Mouse (Mus musculus) gastrocnemius, postnatal 14 days (tissue): ENCODE data around the gene Pbx1. TPM values are rescaled to one million over a fixed set of nuclear protein-coding genes. Genes with fewer than 3 reads are reported as not detected.

ENCODE experiments used
- DNase-seq: peaks from one replicate; pipeline ENCODE4 v3.0.0; 2021; ENCODE audit warnings: mixed read lengths
- intact Hi-C: fragments of 180-260 bp; cut with DNase I; formaldehyde crosslinking; loops from one replicate; pipeline ENCODE4 v1.15.1; 2025; ENCODE audit warnings: low total_unique reads
- total RNA-seq, 2 experiments: library from RNA; stranded (reverse); gene quantifications; 2 replicates each; pipeline ENCODE4 v1.2.3; 2021

Pbx1 gene
- total RNA-seq, 2 experiments from 2014 or later, result 20.3 to 23.0 TPM

DNA sequence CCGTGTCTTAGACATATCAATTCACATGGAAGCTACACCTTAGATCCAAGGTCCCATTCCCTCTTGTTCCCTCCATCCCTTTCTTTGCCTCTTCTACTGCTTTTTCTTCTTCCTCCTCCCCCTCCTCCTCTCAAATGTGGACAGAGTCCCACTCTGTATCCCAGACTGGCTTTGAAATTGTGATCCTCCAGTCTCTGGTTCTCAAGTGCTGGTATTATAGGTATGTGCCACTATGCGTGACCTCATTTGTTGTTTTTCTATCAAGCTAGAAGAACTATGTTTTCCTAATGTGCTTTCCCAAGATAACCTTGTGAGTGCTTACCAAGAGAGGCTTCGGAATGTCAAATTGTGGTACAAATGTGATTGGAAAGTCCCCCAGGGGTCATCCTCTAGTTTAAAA is 267.1 kb downstream of the Pbx1 start:
- no peak for DNase-seq
- intact Hi-C loops, result no loop called here

DNA sequence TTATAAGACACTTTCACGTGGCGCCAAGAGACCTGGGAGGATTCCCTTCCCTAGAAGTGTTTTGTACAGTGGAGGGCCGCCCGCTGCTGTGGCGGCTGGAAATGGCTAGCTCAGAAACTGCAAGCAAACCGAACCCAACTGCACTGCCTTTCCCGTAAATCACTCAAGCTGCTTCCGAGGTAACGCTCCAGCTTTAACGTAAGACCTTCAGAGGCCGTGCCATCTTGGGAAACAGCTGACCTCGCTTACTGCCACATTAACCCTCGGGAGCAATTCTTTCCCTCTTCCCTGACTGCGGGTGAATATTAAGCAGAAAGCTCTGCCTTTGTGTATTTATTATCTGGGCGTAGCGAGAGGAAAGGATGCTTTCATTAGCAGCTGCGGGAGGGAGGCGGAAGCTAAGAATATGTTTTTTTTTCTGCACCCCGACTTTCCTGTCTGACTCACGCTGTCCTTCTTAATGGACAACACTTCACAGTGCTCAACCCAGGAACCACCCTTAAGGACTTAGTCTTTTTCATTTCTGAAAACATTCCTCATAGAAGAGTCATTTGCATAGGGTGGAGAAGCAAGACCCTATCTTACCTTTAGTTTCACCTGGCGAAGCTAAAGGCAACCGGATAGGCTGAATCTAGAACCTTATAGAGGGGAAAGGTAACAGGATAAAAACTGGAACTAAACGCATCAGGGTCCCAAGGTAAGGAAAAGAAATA is 268.4 kb downstream of the Pbx1 start:
- no peak for DNase-seq
- intact Hi-C loops, result no loop called here

- intact Hi-C loops, result no loop called here
- no peak for DNase-seq
Measured at GRCm38 (mm10) chr1:168139138-168139682, 292.9 kb downstream of the Pbx1 start.

- DNase-seq, result no peak
- intact Hi-C loops, result no loop called here
Measured at GRCm38 (mm10) chr1:168138669-168139068, 293.4 kb downstream of the Pbx1 start.

- no peak for DNase-seq
- intact Hi-C loops, result no loop called here
Measured at GRCm38 (mm10) chr1:168137890-168138289, 294.2 kb downstream of the Pbx1 start.

DNA sequence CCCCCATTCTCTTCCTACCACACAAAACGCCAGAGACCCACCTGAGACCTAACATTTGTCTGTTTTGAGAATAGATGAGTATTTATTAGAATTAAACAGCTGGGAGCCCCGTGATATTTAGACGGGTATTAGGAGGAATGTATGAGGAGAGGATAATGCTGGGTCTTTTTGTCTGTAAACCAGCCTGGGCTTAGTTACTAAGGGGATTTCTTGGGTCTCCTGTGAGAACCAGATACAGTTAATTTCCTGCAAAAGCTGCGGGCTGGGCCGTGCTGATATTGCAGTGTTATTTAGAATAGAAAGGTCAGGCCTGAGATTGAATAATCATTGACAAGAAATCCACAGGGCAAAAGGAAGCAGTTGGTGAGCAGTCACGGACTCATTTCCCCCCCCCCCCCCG is 296.5 kb downstream of the Pbx1 start:
- intact Hi-C loops, result no loop called here
- no peak for DNase-seq

DNA sequence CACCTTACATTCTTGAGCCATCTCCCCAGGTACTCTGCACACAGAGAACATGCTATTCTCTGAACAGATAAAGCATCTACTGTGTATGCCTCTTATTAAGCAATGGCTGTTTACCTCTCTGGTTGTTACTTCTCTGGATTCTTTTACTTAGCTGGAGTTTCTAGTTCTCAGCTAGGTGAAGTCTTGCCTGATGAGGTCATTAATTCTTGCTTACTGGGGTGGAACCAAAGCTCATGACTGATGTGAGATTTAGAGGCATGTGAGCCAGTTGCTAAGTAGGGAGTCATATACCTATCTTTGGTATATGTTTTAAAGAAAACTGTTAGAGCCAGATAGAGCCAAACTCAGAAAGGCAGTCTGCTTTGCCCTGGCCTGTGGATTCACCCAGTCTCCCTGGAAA is 298.4 kb downstream of the Pbx1 start:
- no peak for DNase-seq
- intact Hi-C loops, result no loop called here

DNA sequence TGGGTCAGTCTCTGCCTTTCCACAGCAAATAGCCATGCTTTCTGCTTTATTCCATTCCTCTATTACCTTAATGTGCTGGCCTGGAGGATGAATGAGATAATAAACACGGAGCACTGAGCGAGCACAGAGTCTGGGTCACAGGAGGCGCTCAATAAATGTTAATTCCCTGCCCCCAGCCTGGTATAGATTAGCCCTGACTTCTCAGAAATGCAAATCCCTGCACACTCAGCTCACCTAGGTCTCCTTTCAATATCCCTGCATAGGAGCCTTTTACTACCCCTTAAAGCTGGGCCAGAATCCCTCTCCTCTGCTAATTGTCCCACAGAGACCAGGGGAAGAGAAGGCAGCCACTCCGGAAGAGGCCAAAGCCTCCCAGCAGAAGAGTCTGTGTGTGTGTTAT is 304.1 kb downstream of the Pbx1 start:
- DNase-seq, result no peak
- intact Hi-C loops, result no loop called here

DNA sequence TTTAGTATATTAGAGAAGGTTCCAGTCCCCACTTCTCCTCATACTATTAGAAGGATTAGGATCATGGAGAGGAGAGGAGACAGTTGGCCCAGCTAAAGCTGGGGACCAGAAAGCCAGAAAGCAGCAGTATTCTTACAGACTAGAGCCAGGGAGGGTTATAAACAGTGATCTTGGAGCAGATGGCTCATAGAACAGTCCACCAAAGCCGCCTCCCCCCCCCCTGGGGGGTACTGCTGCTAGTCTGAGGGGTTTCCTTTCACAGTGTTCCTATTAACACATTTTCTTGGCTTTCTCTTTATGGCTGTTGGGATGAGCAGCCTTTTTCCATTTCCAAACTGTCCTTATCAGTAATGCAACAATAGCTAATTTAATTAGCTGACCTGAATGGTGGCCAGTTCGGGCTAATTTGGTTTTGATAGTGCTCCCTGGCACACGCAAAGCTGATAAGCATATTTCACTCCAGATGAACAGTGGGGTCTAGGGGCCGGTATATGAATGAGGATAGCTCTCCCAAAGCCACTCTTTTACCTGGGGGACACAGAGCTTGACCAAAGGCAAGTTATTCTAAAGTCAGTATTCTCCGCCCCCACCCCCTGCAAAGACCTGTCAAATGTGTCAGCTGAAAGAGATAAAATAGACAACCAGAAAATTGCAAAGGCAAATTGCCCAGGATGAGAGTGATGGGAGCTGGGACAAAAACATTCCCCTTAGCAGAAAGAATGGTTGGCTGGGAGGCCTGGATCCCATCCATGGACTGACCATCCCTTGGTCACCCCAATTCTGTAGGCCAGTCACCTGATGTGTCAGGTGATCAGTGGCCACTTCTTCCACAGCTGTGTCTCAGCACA is 307.2 kb downstream of the Pbx1 start:
- intact Hi-C loops, result no loop called here
- DNase-seq, result no peak

GRCm38 (mm10) chr1:168118077-168118476 is 314.0 kb downstream of the Pbx1 start:
- intact Hi-C loops, result no loop called here
- no peak for DNase-seq

- intact Hi-C loops, result no loop called here
Measured at GRCm38 (mm10) chr1:168117367-168117766, 314.7 kb downstream of the Pbx1 start.

DNA sequence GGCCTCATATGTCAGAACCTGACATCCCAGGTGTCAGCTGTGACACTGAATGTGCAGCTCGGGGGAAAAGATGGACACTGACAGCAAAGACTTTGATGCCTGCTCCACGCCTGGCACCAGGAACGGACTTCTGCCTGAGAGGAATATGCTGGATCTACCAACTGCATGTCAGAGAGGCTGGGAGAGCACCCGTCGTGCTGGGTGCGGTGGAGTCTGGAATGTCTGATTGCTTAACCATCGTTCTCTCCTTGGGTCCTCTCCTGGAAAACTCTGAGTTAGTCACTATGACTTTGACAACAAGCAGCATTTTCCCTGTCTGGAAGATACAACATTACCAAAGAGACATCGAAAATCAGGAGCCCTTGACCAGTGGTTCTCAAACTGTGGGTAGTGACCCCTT is 322.3 kb downstream of the Pbx1 start:
- DNase-seq, result no peak
- intact Hi-C loops, result no loop called here

More at GRCm38 (mm10) chr1:168117367-168117766, 314.7 kb downstream of the Pbx1 start:
- DNase-seq, result no peak

DNA sequence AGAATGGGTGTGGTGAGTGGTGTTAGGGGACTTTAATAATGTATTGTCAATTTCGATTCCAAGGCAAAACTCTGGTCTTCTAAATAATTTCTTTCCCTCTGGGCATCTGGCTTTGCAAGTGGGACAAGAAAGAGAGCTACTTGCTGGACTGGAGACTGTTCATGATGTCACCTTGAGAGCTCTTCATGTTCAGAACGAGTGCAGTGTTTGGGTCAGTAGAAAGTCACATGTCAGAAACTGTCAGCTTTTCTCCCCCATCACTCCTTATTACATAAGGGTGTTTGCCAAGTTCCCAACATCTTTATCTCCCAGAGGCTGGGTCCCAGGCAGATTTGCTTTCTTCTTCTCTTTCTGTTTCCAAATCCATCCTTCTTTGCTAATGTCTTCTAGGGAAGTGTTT is 328.2 kb downstream of the Pbx1 start:
- intact Hi-C loops, result no loop called here
- no peak for DNase-seq

DNA sequence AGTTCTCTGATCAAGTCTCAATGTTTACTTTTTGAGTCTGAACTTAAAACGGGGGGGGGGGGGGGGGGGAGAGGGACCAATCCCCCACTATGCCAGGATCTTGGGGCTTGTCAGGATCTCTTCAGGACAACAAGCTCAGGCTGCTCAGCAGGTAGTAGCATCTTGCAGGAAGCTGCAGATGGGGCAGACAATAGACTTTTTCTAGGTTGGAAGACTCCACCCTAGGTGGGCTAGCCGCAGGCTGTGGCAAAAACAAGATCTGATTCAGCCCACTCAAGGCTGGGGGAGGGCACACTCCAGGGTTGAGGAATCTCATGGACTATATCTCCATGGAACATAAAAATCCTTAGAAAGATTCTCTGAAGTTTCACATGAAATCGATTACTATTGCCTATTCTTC is 330.6 kb downstream of the Pbx1 start:
- no peak for DNase-seq
- intact Hi-C loops, result no loop called here

GRCm38 (mm10) chr1:168098806-168099205 is 333.3 kb downstream of the Pbx1 start:
- no peak for DNase-seq
- intact Hi-C loops, result no loop called here

DNA sequence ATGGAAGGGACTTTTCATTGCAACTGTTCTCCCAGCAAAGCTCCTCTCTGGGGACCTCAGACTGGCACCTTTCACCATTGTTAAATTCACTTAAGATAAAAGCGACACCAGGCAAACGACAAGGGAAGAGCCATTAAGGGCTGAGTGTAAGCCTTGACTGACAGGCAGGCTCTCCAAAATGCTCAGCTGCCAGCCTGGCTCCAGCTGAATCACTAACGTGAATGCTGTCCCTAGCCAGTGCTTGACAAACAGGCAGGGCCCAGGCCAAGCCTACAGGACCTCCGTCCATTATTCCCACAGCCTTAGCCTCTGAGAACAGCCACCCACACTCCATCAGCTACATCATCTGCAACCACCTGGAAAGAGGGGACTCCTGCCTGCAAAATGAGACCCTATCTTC is 337.4 kb downstream of the Pbx1 start:
- intact Hi-C loops, result no loop called here

DNA sequence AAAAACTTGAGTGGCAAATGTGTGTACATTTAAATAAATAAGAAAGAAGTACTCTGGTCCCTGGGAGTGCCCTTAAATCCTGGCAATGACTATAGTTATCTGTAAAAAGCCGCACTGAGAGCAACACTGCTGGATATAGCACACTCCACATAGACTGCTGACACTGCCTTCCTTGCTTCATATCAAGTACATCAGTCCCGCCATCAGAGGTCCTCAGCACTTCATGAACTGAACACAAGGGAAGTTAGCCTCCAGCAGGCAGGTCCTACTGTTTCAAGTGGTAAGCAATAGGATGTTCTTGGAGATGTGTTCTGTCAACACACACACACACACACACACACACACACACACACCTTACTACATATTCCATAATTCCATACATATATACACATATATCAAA is 339.0 kb downstream of the Pbx1 start:
- intact Hi-C loops, result no loop called here
- DNase-seq, result peak; percentile 35

More for the DNA sequence above, 337.4 kb downstream of the Pbx1 start:
- DNase-seq, result no peak

DNA sequence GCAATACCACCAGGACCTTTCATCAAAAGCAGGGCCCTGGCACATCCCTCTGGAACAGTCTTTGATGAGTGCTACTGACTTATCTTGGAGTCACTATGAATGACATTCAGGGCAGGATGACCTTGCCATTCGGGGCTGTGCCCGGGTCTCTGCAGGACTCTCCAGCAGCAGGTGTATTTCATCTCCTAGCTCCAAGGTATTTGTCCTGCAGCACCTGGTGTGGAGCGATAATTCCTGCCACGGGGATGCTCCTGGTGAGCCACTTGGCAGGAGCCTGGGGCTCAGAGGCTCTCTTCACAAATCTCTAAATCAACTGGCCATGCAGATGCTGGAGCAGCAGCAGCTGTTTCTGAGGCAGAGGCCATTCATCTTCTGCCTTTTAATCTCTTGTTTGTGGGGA is 340.4 kb downstream of the Pbx1 start:
- DNase-seq, result no peak
- intact Hi-C loops, result no loop called here

DNA sequence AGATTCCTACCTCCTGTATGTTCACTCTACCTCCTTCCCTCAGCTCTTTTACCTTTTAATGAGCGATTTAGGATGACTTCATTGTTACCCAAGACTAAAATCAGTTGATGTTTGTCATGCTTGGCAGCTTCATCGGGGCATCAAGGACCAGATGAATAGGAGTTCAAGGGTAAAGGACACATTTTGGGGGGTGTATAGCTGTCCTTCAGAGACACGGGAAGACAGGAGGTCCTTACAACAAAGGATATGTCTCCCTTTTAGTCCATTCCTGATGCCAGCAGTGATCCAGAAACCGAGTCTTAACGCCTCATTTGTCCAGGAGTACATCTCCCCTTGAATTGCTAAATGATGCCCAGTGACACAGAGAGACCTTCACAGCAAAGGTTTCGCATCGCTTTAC is 343.4 kb downstream of the Pbx1 start:
- no peak for DNase-seq
- intact Hi-C loops, result no loop called here

GRCm38 (mm10) chr1:168079394-168079767 is 352.7 kb downstream of the Pbx1 start:
- no peak for DNase-seq
- intact Hi-C loops, result no loop called here
